Mouse (Mus musculus) stomach, postnatal 0 days (tissue): ENCODE measurements around the gene Krtap4-6.
"Not testable (repeated sequence)": the region's sequence is repeated elsewhere in the genome, so short reads cannot be mapped to it uniquely, and the experiment has no call there.

Experiments used
- CTCF ChIP-seq: IDR thresholded peaks from 2 replicates; pipeline ENCODE4 v1.5.1; 2016; ENCODE audit warnings: antibody characterized with exemption, low read depth, mild to moderate bottlenecking, moderate library complexity
- EP300 ChIP-seq: optimal IDR thresholded peaks from 2 replicates; pipeline ENCODE3; 2016; ENCODE audit warnings: antibody characterized with exemption

- not testable (repeated sequence) for TF ChIP-seq CTCF, EP300
Measured at GRCm38 (mm10) chr11:99643635-99644139, 22.1 kb downstream of the Krtap4-6 start, which contains the start of gene Krtap4-7.
